Mouse (Mus musculus) neural tube, embryonic 14.5 days (tissue): ENCODE results near the gene B230307C23Rik. TPM values are rescaled to one million over a fixed set of nuclear protein-coding genes. Genes with fewer than 3 reads are reported as not detected.
A peak's percentile ranks its signal among the peaks of the same experiment; 100 is the strongest.
"Not testable (repeated sequence)": the region's sequence is repeated elsewhere in the genome, so short reads cannot be mapped to it uniquely, and the experiment has no call there.

Source experiments
- ATAC-seq: fragments of 200-750 bp; cut with Nextera tagmentation; 2 replicates; pipeline ENCODE4 v1.8.0; 2017; ENCODE audit warnings: low read depth, mild to moderate bottlenecking, moderate TSS enrichment, moderate library complexity
- H3K27ac ChIP-seq: fragments of 300-500 bp; sonication (generic); 2 replicates; pipeline ENCODE4 v1.5.1; 2014; ENCODE audit warnings: low read depth, mild to moderate bottlenecking, control low read depth, low read length, moderate library complexity, mixed read lengths
- H3K27me3 ChIP-seq: fragments of 300-500 bp; sonication (generic); 2 replicates; pipeline ENCODE4 v1.6.1; 2014; ENCODE audit warnings: low read length; ENCODE audit not compliant: control insufficient read depth, insufficient read depth
- H3K36me3 ChIP-seq: fragments of 300-500 bp; sonication (generic); 2 replicates; pipeline ENCODE4 v1.6.1; 2014; ENCODE audit warnings: low read length, mixed read lengths; ENCODE audit not compliant: control insufficient read depth, insufficient read depth
- H3K4me1 ChIP-seq: fragments of 300-500 bp; sonication (generic); 2 replicates; pipeline ENCODE4 v1.6.1; 2014; ENCODE audit warnings: low read length; ENCODE audit not compliant: control insufficient read depth, insufficient read depth
- H3K4me2 ChIP-seq: fragments of 300-500 bp; sonication (generic); 2 replicates; pipeline ENCODE4 v1.6.1; 2014; ENCODE audit warnings: mild to moderate bottlenecking, low read depth, low read length, control low read depth
- H3K4me3 ChIP-seq: fragments of 300-500 bp; sonication (generic); 2 replicates; pipeline ENCODE4 v1.5.1; 2014; ENCODE audit warnings: low read depth, low read length, control low read depth, mixed read lengths
- H3K9ac ChIP-seq: fragments of 300-500 bp; sonication (generic); replicated peaks from 2 replicates; pipeline ENCODE4 v1.6.1; 2014; ENCODE audit warnings: low read depth, mild to moderate bottlenecking, control low read depth, low read length, mixed read lengths
- H3K9me3 ChIP-seq: fragments of 300-500 bp; sonication (generic); 2 replicates; pipeline ENCODE4 v1.6.1; 2016; ENCODE audit warnings: low read length; ENCODE audit not compliant: control insufficient read depth
- WGBS: fragments of 180-500 bp; shearing (Covaris S2); extraction: QIAGEN DNeasy Blood & Tissue Kit; methylation state at CpG from one replicate; pipeline ENCODE4 v1.1.7; 2014; 5-methylcytosine and 5-hydroxymethylcytosine counted together
- polyA plus RNA-seq: library from polyadenylated mRNA; unstranded; fragments of >200 nt; fragmentation: Nextera tagmentation; extraction: Ambion mirVana; gene quantifications from 2 replicates; pipeline ENCODE4 v1.2.1, GENCODE M21; 2014

Gene B230307C23Rik
- polyA plus RNA-seq, 1 experiment from 2014 or later: 35.7 TPM

- H3K27ac ChIP-seq, H3K4me3 ChIP-seq, ATAC-seq, H3K9ac ChIP-seq, H3K4me1 ChIP-seq, H3K27me3 ChIP-seq, H3K36me3 ChIP-seq, H3K9me3 ChIP-seq, H3K4me2 ChIP-seq: not testable (repeated sequence)
- 94% methylated on average over 3 of the region's 3 CpGs for WGBS
Observed at GRCm38 (mm10) chr16:98079382-98079781, 82.3 kb downstream of the B230307C23Rik start.

DNA sequence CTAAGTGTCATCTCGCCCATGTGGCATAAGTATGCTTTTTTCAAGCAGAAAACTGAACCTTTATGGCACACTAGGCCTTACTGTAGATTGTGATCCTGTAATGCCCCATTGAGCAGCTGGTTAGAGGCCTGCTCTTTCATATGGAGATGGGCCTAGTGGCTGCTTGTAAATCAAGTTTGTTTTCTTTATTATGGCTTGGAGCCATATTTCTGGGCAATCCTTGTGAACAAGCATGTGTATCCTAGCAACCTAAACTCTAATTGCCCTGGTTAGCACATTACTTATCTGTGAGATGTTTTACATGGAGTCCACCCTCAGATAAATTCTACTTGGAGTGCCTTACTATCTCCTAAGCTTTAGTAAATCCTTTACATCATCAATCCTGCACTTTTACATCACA is 84.0 kb downstream of the B230307C23Rik start:
- Histone ChIP-seq H3K4me2 (peak overlapping the region; percentile 69; the same call in 1 of the 2 replicates), H3K9ac (0 out of 2 replicates have a peak overlapping the region, but pooled peaks have one; percentile 47), H3K4me3 (peak overlapping the region; percentile 63)
- H3K36me3 ChIP-seq, H3K9me3 ChIP-seq, H3K27me3 ChIP-seq, H3K4me1 ChIP-seq, H3K27ac ChIP-seq, ATAC-seq: not testable (repeated sequence)
- 52% methylated on average over 1 of the region's 1 CpGs for WGBS

Other genes starting within 250 kb of the B230307C23Rik start
- gene Ripk4, start 233.5 kb upstream of the B230307C23Rik start, polyA plus RNA-seq: 0.31 and 0.33 TPM in 2 replicates
- 10.3 and 11.8 TPM in 2 replicates for gene Prdm15, start 145.5 kb upstream of the B230307C23Rik start, polyA plus RNA-seq
- 15.0 and 19.1 TPM in 2 replicates for gene C2cd2, start 34.7 kb upstream of the B230307C23Rik start, polyA plus RNA-seq
- 14.6 and 15.7 TPM in 2 replicates for gene Zbtb21, start 34.7 kb upstream of the B230307C23Rik start, polyA plus RNA-seq
- 14.9 and 16.5 TPM in 2 replicates for gene A630089N07Rik, start 85.1 kb downstream of the B230307C23Rik start, polyA plus RNA-seq